Mouse (Mus musculus): ENCODE results near the gene Gm21748. TPM values are rescaled to one million over a fixed set of nuclear protein-coding genes. Genes with fewer than 3 reads are reported as not detected.
"Not testable (repeated sequence)": the region's sequence is repeated elsewhere in the genome, so short reads cannot be mapped to it uniquely, and the experiment has no call there.

The Gm21748 gene
- polyA plus RNA-seq (2015; fragmentation: Nextera tagmentation; extraction: Ambion mirVana) = not detected in 2 replicates

DNA sequence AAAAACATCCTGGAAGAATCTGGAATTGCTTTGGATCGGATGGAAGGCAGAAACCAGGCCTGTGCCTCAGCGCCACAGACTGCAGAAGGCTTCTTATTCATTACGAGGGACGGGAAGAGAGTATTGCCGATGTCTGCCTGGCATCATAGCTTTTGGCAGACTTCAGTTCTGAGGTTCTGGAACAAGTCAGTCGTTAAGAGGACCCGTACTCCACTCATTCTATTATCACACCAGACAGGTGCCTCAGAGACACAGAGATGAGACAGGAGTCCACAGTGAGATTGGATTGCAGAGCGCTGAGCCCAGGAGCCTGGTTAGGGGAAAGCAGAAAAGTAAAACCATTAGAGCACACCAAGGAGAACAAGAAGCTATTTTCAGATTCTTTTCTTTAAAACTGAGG, at the start of gene Gm21748:
Gm21748 (minus strand) TSS at position 101 of the 400 bp plus-strand sequence.
- H3K9me3 ChIP-seq (replicated peaks; ENCODE audit: control insufficient read depth, low read length); ATAC-seq (ENCODE audit: insufficient read depth, low FRiP score); H3K9ac ChIP-seq (ENCODE audit: low read length); H3K4me3 ChIP-seq (replicated peaks; ENCODE audit: low read length); H3K4me1 ChIP-seq (ENCODE audit: control insufficient read depth, insufficient read depth, low read length); H3K27ac ChIP-seq (ENCODE audit: low read length); H3K27me3 ChIP-seq (ENCODE audit: control insufficient read depth, insufficient read depth, low read length); H3K4me2 ChIP-seq (ENCODE audit: low read depth, low read length); H3K36me3 ChIP-seq (ENCODE audit: control insufficient read depth, insufficient read depth, low read length): not testable (repeated sequence)
- no CpG with 5 or more reads among the region's 8 CpGs for WGBS

Other genes starting within 250 kb of the Gm21748 start
- not detected in 2 replicates for gene Gm21860, start 84.4 kb downstream of the Gm21748 start, polyA plus RNA-seq (2015; fragmentation: Nextera tagmentation; extraction: Ambion mirVana)
- not detected in 2 replicates for gene Gm47283, start 54.4 kb downstream of the Gm21748 start, polyA plus RNA-seq (2015; fragmentation: Nextera tagmentation; extraction: Ambion mirVana)